Mouse (Mus musculus): ENCODE measurements around the gene 2900026A02Rik. TPM values are rescaled to one million over a fixed set of nuclear protein-coding genes. Genes with fewer than 3 reads are reported as not detected.

Gene 2900026A02Rik
- total RNA-seq, 1 experiment from 2014 or later, result 9.7 TPM

DNA sequence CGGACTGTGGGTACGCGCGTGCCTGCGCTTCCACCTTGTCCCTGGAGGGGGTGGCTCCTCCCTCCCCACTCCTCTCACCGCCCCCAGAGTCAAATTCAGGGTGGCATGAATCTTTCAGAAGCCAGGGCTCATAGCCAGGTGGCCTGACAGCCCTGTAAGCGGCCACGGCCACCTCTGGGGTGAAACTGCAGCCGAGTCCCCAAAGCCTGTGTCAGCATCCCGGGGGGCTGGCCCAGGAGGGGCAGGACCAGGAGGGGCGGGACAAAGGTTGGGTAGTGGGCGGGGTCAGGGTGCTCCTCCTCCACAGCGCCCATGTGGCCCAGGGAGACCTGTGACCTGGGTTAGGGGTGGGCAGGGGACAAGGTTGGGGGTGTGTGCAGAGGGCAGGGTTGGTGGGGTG is 57.9 kb downstream of the 2900026A02Rik start:
- peak; percentile 28 to 33; a peak in 2 of 4 replicates for ATAC-seq (replicated peaks in 1 of 2; ENCODE audit: insufficient read depth in 1 of 2, low FRiP score in 2 of 2, low TSS enrichment in 1 of 2, low read depth in 1 of 2, poor library complexity in 2 of 2, severe bottlenecking in 2 of 2)

DNA sequence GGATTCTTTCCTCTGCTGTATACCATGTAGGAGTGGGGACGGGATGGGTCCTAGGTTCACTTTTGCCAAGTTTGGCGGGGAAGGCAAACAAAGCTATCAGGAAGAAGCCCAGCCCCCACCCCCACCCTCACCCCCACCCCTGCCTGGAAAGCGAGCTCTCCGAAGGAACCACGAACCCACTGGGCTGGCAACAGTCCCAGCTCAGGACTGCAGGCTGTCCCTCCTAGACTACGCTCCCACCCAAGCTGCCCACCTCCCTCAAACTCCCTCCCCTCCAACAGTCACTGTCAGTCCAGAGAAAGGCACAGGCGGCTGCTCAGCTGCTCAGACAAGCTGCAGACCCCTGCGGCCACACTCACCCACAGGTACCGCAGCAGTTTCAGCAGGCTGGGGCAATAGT is 58.3 kb downstream of the 2900026A02Rik start:
- no peak for ATAC-seq (replicated peaks in 1 of 2; ENCODE audit: insufficient read depth in 1 of 2, low FRiP score in 2 of 2, low TSS enrichment in 1 of 2, low read depth in 1 of 2, poor library complexity in 2 of 2, severe bottlenecking in 2 of 2)

DNA sequence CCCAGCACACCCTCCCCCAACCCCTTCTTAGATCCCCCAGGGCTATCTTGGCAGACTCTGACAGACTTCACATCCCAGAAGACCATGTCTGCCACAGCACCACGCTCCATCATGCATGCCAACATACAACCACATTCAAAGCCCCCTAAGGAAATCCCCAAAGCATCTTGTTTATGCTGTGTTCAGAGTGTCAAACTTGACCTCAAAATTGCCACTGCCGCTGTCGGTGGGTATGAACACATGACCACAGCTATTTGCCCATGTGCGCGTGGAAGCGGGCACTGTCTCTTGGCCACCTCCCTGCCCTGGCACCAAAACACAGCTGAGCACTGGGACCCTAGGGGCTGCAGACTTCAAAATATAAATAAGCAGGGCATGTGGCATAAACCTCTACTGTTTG is 59.5 kb downstream of the 2900026A02Rik start:
- ATAC-seq (replicated peaks in 1 of 2; ENCODE audit: insufficient read depth in 1 of 2, low FRiP score in 2 of 2, low TSS enrichment in 1 of 2, low read depth in 1 of 2, poor library complexity in 2 of 2, severe bottlenecking in 2 of 2), result no peak

DNA sequence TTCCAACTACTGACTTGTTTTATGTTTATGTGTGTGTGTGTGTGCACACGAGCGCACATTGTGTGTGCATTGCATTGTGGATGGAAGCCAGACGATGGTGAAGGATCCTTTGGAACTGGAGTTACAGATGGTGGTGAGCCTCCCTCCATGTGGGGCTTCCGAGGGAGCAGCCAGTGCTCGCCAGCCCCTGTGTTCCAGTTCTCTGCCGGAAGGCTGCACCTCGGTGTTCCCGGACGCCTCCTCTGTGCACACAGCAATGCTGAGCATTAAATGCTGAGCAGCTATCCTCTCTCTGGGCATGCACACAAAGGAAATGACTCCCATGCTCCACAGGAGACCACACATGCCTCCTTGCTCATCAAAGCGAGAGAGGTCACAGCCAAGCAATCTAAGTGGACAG is 60.7 kb downstream of the 2900026A02Rik start:
- no peak for ATAC-seq (replicated peaks in 1 of 2; ENCODE audit: insufficient read depth in 1 of 2, low FRiP score in 2 of 2, low TSS enrichment in 1 of 2, low read depth in 1 of 2, poor library complexity in 2 of 2, severe bottlenecking in 2 of 2)

DNA sequence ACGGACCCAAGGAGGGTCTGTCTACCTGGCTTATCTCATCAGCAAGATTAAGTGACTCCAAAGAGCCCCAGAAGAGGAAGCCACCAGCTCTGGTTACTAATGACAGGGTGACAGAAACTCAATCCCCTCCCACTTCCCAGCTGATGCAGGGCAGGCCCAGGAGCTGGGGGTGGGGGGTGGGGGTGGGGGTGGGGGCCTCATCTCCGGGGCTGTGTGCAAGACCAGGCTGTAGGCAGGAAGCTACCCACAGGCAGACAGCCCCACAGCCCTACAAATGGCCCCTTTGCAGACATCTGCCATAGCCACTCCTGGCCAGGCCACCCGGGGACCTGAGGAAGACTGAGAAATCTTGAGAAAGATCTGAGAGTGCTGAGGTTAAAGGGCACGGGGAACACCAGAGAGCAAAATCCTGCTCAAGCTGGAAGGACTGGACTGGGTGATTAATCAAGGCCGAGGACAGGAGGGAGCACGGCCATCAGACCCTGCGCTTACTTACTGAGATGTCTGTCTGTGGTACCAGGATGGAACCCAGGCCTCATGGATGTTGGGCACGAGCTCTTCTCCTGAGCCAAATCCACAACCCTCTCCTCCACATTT is 62.2 kb downstream of the 2900026A02Rik start:
- no peak for ATAC-seq (replicated peaks in 1 of 2; ENCODE audit: insufficient read depth in 1 of 2, low FRiP score in 2 of 2, low TSS enrichment in 1 of 2, low read depth in 1 of 2, poor library complexity in 2 of 2, severe bottlenecking in 2 of 2)

DNA sequence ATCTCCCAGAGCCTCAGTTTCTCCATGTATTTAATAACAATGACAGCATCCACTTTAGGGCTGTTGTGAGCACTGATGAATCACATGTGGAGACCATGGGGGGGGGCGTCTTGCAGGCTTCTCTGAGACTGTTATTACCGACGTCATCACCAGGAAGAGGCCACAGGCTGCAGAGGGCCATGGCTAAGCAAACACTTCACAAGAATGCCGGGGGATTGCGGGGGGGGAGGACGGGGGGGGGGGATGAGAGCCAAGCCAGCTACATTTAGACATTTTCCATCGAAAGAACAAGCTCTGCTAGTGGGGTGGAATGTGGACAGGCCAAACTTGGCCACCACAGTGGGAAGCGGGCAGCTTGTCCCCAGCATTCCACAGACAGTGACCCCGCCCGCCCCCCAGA is 63.4 kb downstream of the 2900026A02Rik start:
- no peak for ATAC-seq (replicated peaks in 1 of 2; ENCODE audit: insufficient read depth in 1 of 2, low FRiP score in 2 of 2, low TSS enrichment in 1 of 2, low read depth in 1 of 2, poor library complexity in 2 of 2, severe bottlenecking in 2 of 2)

DNA sequence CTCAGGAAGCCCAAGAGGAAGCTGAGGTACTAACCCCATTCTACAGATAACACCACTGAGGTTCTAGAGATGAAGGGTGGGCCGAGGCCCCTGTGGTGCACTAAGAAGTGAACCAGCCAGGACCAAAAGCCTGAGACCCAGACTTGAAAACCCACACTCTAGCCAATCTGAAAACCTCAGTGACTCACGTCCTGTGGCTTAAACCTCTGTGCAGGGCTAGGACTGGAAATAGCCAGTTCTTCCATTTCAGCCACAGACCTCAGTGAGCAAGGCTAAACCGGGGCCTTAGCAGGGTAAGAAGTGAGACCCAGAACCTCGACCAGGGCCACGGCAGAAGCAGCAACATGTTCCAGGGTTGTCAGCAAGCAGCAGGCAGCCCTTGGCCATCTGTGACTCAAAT is 64.0 kb downstream of the 2900026A02Rik start:
- ATAC-seq (replicated peaks in 1 of 2; ENCODE audit: insufficient read depth in 1 of 2, low FRiP score in 2 of 2, low TSS enrichment in 1 of 2, low read depth in 1 of 2, poor library complexity in 2 of 2, severe bottlenecking in 2 of 2), result peak; percentile 33 to 58

DNA sequence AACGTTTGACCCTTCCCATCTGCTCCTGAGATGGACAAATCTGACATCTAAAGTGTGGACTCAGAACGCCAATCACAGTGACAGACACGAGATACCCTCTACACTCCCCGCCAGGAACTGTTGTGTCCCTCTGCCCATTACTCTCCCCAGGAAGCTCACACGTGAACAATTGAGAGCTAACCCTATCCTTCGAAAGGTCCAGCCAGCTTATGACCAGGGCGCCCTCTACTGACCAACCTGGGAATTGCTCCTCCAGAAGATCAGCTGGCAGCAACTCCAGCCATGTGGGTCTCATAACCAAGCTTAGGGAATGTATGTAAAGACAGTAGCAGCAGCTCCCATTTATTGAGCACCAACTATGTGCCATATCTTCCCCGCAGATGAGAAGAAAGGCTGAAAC is 65.9 kb downstream of the 2900026A02Rik start:
- 0 out of 4 replicates have a peak, but pooled peaks of 1 of the 2 experiments have one; percentile 13 for ATAC-seq (replicated peaks in 1 of 2; ENCODE audit: insufficient read depth in 1 of 2, low FRiP score in 2 of 2, low TSS enrichment in 1 of 2, low read depth in 1 of 2, poor library complexity in 2 of 2, severe bottlenecking in 2 of 2)

DNA sequence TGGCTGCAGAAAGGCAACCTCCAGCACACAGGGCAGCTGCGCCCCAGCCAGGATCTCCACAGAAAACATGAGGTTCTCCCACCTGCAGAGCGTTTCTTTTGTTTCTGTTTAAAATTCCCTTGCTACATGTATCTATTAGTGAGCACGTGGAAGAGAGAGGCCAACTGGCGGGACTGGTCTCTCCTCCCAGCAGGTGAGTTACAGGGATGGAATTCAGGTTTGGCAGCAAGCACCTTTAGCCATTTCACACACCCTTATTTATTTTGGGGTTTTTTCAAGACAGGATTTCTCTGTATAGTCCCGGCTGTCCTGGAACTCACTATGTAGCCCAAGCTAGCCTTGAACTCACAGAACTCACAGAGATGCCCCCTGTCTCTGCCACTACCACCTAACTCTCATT is 66.6 kb downstream of the 2900026A02Rik start:
- no peak for ATAC-seq (replicated peaks in 1 of 2; ENCODE audit: insufficient read depth in 1 of 2, low FRiP score in 2 of 2, low TSS enrichment in 1 of 2, low read depth in 1 of 2, poor library complexity in 2 of 2, severe bottlenecking in 2 of 2)

DNA sequence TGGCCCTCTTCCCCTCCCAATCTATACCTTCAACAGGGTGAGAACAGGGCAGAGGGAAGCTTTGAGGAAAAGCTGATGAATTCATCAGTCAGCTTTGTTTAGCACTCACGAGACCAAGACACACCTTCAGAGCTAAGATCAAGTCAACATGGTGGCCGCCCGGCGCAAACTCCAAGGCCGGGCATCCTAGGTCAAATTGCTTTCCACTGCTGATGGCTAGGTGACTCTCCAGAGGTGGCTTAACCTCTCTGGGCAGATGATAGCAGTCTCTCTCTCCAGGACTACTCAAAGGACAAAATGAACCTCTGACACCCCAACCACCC is 67.6 kb downstream of the 2900026A02Rik start:
- ATAC-seq (replicated peaks in 1 of 2; ENCODE audit: insufficient read depth in 1 of 2, low FRiP score in 2 of 2, low TSS enrichment in 1 of 2, low read depth in 1 of 2, poor library complexity in 2 of 2, severe bottlenecking in 2 of 2), result no peak

DNA sequence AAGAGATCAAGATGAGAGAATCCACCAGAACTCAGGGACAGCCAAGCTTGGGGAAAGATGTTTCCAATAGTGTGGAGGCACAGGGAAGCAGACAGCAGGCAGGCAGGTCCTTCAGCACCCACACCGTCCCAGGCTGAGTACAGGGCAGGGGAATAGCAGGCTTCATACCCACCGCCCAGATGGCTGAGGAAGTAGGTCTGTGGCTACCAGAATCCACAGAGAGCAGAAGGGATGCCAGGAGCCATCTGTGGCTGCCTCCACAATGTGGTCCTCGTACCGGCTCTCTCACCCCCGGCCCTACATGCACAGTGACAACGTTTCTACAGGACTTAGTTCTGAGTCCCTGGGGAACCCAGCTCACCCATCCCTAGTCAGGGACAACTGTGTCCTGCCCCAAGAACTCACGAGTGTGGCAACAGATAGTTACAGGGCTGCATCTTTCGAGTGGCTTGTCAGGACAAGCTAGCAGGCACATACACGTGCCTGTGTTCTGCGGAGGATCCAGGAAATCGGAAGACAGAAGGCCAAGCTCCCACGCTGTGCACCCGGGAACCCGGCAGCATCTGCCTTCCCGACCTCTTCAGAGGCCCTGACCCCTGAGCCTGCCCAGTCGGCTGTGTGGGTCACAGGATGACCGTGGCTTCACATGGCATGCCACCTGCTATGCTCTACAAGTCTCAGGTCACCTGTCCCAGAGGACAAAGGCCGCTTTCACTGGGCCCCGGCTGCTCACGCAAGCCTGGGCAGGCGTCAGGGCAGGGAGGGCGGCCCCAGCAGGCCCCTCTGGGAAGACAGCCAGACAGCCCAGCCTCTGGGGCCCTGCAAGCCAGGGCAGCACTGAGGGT is 68.2 kb downstream of the 2900026A02Rik start:
- no peak for ATAC-seq (replicated peaks in 1 of 2; ENCODE audit: insufficient read depth in 1 of 2, low FRiP score in 2 of 2, low TSS enrichment in 1 of 2, low read depth in 1 of 2, poor library complexity in 2 of 2, severe bottlenecking in 2 of 2)

DNA sequence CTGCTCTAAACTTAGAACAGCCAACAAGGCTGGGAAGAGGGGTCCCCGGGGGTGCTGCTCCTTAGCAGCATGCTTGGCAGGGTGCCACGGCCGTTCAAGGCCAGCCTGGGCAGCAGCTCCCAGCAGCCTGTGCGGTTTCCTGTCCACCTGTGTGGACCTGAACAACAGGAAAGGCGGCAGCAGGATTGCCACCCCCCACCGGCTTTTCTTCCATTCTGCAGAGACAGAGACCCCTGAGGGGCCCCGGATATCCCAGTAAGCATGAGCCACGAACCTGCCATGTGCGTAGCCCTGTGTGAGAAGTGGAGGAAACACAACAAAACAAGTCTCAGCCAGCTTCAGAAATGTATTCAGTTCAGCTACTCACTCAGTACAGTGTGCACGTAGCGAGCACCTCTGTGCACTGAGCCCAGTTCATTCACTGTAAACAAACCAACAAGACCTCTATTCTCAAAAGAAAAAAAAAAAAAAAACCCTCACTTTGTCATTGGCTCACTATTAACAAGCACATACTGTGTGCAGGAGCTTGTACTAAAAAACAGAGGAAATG is 69.4 kb downstream of the 2900026A02Rik start:
- ATAC-seq (replicated peaks in 1 of 2; ENCODE audit: insufficient read depth in 1 of 2, low FRiP score in 2 of 2, low TSS enrichment in 1 of 2, low read depth in 1 of 2, poor library complexity in 2 of 2, severe bottlenecking in 2 of 2), result peak; percentile 14 to 18; a peak in 2 of 4 replicates

DNA sequence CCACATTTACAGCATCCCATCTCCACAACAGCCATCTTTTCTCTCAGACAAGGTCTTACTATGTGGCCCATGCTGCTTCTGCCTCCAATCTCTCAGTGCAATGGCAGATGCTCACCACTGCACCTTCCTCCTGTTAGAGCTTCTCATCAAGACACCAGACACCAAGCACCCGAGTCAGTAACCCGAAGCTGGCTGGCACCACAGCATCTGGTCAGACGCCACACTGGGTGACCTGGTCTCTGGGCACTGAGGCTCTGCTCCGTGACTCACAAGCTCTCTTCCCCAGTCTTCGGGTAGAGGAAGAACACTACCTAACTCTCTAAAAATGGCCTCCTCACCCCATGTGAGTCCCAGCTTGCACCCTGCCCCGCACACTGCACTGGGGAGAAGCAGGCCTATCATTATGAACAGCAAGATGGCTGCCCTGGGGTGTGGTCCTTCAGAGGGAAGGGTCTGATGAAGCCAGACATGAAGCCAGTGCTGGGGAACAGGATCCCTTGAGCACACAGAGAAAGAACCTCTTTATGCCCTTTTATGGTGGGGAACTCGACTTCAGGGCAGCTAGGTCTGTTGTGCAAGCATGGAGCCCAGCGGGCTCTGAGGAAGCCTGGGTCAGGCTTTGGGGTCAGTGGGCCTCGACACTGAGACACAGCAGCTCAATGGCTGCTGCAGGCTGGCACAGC is 70.0 kb downstream of the 2900026A02Rik start:
- peak; percentile 23 to 25 for ATAC-seq (replicated peaks in 1 of 2; ENCODE audit: insufficient read depth in 1 of 2, low FRiP score in 2 of 2, low TSS enrichment in 1 of 2, low read depth in 1 of 2, poor library complexity in 2 of 2, severe bottlenecking in 2 of 2)

DNA sequence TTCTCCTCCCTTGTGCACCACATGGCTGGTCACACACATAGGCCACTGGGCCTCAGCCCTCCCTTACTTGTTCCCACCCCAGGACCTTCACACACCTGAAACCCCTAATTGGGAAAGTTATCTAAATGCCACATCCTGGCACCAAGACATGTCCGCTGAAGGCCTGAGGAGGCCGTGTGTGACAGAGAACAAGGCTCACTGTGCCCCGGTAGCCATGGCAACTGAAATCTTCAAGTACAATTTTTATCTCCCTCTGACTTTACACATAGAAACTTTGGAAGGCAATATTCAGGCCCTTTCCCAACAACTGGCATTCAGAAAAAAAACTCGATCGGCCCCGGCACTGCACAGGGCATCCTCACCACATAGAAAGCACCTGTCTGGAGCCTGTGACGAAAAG is 72.0 kb downstream of the 2900026A02Rik start:
- ATAC-seq (replicated peaks in 1 of 2; ENCODE audit: insufficient read depth in 1 of 2, low FRiP score in 2 of 2, low TSS enrichment in 1 of 2, low read depth in 1 of 2, poor library complexity in 2 of 2, severe bottlenecking in 2 of 2), result no peak

DNA sequence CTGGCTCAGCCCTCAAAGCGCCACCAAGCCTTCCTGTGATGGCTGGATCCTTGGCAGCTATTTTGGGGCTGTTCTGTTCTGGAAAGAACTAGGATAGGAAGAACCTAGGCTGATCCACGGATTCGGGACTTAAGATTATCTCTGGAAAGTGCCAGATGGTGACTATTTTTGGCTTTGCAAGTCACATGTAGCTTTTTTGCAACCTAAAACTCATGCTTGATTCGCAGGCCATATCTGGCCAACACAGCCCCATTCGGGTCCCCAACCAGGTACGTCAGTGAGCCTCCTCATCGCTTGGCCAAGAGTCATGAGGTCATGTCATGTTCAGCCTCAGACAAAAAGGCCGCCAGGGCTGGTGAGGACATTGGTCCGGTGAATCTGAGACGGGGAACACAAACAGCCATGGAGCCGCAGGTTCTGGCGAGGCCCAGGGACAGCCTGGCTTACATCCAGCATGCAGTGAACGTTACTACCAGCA is 73.0 kb downstream of the 2900026A02Rik start:
- ATAC-seq (replicated peaks in 1 of 2; ENCODE audit: insufficient read depth in 1 of 2, low FRiP score in 2 of 2, low TSS enrichment in 1 of 2, low read depth in 1 of 2, poor library complexity in 2 of 2, severe bottlenecking in 2 of 2), result no peak

DNA sequence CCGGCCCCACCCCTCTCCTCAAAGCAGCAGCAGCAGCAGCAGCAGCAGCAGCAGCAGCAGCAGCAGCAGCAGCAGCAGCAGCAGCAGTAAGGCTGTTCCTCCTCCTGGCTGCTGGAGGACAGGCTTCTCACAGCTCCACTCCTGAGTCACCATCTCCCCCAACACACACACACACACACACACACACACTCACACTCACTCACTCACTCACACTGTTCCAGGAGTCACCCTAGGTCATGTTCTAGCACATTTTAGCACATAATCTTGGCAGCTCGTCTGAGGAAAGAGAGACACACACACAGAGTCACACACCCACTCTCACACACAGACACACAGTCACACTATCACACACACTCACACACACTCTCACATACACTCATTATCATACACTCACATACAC is 74.4 kb downstream of the 2900026A02Rik start:
- no peak for ATAC-seq (replicated peaks in 1 of 2; ENCODE audit: insufficient read depth in 1 of 2, low FRiP score in 2 of 2, low TSS enrichment in 1 of 2, low read depth in 1 of 2, poor library complexity in 2 of 2, severe bottlenecking in 2 of 2)

DNA sequence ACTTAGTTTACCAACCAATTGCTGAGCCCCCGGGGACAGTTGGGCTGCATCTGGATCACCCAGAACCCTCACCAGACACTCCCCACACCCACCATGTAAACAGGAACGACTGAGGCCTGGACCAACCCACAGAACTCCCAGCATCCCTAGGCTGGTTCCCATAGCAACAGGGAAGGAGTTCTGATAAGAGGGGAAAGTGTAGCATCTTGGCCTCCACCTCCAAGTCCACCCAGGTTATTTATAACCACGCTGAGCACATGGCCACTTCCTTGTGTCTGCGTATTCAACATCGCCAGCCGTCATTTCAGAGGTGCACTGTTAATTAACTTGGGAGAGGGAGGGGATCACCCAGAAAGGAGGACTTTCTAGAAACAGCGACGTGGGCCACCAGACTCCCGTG is 75.9 kb downstream of the 2900026A02Rik start:
- ATAC-seq (replicated peaks in 1 of 2; ENCODE audit: insufficient read depth in 1 of 2, low FRiP score in 2 of 2, low TSS enrichment in 1 of 2, low read depth in 1 of 2, poor library complexity in 2 of 2, severe bottlenecking in 2 of 2), result no peak

DNA sequence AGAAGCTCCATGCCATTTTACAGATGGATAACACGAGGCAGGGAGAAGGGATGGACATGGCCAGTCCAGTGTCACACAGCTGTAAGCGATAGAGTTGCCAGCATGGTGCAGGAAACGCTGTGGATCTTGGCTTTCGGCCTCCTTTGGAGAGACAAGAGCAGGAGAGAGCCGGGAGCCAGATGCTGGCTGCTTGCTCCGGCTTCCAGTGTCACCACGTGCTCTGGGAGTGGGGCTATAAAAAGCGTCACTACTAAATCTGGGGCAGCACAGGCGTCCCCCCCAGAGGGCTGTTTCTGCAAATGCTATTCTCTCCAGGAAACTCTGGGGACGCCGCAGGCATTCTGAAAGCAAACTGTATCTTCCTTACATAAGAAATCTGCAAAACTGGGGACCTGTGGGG is 78.5 kb downstream of the 2900026A02Rik start:
- ATAC-seq (replicated peaks in 1 of 2; ENCODE audit: insufficient read depth in 1 of 2, low FRiP score in 2 of 2, low TSS enrichment in 1 of 2, low read depth in 1 of 2, poor library complexity in 2 of 2, severe bottlenecking in 2 of 2), result no peak
